Mouse (Mus musculus) lung, adult 2 months (tissue): ENCODE measurements around the gene Nop2.

Experiments used
- CTCF ChIP-seq: fragments of 200-500 bp; IDR thresholded peaks from 2 replicates; pipeline ENCODE4 v1.5.1; 2011; ENCODE audit warnings: mild to moderate bottlenecking, low read length, control low read depth; ENCODE audit not compliant: insufficient read depth
- POLR2A ChIP-seq: fragments of 200-500 bp; IDR thresholded peaks from 2 replicates; pipeline ENCODE4 v1.6.1; 2011; ENCODE audit warnings: low read depth, mild to moderate bottlenecking, control low read depth, low read length, borderline replicate concordance; ENCODE audit errors: extremely low read depth

- TF ChIP-seq CTCF (no peak), POLR2A (no peak)
These were observed 34.4 kb upstream of the Nop2 start for GRCm38 (mm10) chr6:125097346-125097689.
